Mouse (Mus musculus) mouse embryonic stem cell (cell line): ENCODE measurements around the gene Gm26992.

Source experiments
- in situ Hi-C, 2 experiments: fragments of 300-500 bp; cut with MboI; formaldehyde crosslinking; loops; 1 replicate in 1 of 2; 3 replicates in 1 of 2; pipeline ENCODE4 v1.14.3; 2019 to 2020; ENCODE audit warnings: low sequenced_read_pairs in 2 of 2, low pct_unique_long_range_greater_than_20kb in 1 of 2, mixed read lengths in 1 of 2; ENCODE audit not compliant: unreplicated experiment in 1 of 2

Gene Gm26992

DNA sequence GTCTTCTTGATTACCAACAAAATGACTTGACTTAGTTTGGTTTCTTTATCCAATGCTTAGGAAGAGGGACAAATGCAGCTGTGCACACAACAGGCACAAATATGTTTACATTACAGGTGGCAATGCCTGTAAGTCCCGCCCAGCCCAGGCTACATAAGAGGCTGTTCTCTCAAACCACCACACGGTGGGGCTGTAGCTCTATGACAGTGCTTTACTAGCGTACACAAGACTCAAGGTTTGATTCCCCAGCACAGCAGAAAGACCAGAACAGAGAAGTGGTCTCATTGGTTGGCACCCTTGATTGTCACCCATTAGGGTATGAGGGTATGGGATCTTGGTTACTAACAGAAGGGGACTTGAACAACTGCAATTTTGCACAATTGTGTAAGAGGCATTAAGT, 55.7 kb downstream of the Gm26992 start:
- in situ Hi-C loops, result no loop called here

DNA sequence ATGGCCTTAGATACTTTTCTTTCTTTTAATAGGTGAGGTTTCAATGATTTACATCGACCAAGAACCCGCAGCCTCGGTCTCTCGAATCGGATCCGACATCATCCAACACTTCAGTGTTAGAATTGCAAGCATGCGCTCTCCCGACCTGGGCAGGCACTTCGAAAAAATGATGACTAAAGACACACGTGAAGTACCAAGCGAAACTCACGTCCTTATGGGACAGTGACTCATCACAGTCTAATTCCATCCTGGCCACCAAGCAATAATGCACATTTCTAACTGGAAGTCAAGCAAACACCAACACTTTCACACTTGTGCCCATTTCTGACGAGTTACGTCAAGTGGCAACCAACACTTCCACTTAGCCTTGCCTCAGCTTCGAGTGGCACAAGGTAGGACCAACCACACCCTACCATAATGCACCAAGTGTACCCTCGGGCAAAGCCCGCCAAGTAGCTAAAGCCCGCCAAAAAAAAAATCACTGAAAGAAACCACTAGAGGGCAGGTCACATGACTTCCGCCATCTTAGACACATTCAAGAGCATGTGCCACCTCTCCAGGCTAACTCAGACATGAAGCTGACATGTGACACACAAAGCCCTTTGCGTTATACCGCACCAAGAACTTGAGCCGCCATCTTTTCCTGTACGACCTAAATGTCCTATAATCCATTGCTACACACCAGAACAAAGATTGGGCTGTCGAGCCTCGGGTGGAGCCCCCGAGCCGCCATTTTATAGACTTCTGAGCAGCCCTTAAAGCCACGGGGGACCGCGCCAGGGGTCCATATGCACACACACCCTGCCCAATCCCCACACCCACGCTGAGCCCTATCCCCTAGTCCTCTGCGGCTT, 59.7 kb downstream of the Gm26992 start:
- in situ Hi-C loops, result loop anchor here in 1 of 2 experiments (10.0 kb wide), 1 partner anchor 143 kb away; no protein-coding TSS in a partner anchor

DNA sequence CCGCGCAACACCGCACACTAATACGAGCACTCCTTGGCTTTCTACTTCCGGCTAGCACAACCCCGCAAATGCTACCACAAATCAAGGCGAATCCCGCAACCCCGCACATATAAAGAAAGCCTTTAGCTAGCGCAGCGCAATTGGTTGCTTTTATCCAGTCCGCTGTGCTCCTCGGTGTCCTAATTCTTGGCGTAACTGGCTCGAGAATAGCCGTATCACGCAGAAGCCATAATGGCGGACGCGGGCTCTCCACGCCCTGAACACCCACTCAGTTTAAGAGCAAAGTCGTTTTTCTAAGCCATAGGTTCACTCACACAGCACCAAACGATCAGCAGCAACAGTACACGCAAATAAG, 60.3 kb downstream of the Gm26992 start:
- in situ Hi-C loops, result loop anchor here in 1 of 2 experiments (10.0 kb wide), 1 partner anchor 143 kb away; no protein-coding TSS in a partner anchor

DNA sequence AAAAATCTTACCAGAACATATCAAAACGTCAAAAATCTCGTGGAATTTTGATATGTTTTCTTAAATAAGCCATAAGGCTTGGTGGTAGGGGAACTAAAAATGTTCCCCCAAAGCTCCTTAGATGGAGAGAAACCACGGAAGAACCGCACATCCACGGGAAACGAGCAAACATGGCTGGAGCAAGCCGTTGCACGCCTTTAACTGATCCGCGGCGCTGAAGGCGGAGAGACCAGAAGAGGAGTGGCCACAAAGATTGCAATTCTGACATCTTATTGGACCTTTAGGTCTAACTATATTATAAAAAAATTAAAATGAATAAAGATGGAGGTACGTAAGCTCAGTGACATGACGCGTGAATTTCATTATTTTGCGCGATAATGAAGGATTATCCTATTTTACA, 61.2 kb downstream of the Gm26992 start:
- in situ Hi-C loops, result loop anchor here in 1 of 2 experiments (10.0 kb wide), 1 partner anchor 142 kb away; no protein-coding TSS in a partner anchor

DNA sequence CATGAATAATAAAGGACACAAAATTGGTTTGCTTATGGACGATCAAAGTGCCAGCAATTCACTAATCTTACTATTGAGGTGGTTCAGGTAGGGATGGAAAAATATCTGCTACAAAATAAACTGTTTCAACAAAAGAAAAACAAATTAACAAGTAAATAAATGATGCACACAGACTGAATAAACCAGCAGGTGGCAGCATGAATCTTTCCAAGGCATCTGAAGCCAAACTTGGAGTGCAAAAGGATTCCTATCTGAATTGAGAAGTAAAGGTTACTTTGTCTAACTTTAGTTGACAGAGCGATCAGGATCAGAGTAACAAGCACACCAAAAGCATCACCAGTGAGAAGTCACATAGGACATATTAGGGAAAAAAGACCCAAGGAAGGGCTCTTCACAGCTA, 62.2 kb downstream of the Gm26992 start:
- in situ Hi-C loops, result loop anchor here in 1 of 2 experiments (10.0 kb wide), 1 partner anchor 141 kb away; no protein-coding TSS in a partner anchor

DNA sequence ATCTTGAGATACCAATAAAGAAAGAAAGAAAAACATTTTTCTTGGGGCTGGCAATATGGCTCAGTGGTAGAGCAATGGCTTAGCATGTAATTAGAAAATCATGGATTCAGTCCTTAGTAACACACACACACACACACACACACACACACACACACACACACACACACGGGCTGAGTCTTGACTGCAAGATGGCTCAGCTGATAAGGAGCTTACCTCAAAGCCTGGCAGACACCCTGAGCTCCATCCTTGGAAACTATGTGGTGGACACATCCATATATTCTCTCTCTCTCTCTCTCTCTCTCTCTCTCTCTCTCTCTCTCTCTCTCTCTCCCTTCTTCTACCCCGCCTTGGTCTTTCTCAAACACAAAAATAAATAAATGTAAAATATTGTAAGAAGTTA, 69.0 kb downstream of the Gm26992 start:
- in situ Hi-C loops, result no loop called here

DNA sequence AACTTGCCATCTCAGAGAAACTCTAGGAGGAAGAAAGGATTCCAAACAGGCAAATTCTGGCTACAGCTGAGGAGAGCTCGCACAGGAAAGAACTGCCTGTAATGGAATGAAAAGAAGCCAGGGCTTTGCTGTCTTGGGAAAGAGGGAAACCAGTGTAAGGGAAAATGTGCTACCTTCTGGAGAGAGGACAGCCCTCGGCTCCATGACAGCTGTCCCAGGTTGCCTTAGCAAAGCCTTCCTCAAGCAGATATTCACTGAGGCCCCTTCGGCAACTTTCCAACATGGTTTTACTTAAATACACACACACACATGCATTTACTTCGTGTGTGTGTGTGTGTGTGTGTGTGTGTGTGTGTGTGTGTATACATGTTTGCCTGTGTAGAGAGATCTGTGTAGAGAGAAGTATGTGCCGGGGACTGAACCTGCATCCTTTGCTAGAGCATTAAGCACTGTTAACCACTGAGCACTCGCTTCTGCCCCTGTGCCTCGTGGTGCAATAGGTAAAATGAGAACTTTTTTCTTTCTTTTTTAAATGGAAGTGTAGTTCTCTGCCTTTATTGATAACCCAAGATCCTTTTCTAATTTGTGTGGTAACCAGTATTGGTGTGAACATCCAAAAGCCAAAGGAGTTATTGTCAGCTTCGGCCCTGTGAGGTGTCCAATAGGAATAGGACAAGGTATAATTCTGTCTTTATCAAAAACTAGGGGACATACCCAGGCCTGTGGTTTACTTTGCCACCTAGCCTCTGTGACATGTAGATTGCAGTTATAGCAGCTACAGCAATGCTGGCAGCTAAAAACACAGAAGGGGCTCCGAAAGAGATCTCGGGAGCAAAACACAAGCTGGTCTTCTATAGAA, 70.8 kb downstream of the Gm26992 start:
- in situ Hi-C loops, result no loop called here

DNA sequence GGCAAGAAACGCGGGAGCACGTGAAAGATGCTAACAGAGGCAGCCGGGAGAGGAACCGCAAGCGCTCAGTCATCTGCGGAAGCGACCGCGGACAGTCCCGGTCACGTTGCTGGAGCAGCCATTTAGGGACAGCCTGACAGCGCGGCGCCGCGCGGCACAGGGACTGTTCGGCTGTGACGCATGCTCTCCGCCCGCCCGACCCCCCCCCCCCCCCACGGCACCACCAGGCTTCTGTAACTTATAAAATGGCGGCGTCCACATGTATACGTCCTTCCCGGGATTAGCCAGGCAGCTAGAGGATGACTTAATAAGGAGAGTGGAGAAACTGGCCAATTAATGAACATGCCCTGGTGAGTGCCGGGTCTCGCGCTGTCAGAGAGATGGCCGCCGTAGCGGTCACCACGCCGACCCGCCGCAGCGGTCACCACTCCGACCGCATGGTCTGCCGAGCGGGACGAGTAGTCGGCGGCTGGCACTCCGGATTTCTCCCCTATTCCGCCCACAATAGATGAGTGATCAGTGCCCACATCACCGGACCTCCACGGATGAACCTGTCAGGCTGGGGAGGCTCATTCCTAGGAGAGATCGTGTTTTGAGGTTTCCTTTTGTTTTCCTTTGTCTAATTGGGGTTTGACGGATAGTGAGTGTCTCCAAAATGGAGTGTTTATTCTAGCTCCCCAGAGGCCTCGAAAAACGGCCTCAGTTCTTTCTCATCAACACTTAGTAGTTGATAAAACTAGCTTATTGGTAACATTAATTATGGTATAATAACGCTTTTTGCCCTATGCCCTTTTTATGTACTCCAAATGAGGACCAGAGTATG, 71.8 kb downstream of the Gm26992 start:
- in situ Hi-C loops, result no loop called here

DNA sequence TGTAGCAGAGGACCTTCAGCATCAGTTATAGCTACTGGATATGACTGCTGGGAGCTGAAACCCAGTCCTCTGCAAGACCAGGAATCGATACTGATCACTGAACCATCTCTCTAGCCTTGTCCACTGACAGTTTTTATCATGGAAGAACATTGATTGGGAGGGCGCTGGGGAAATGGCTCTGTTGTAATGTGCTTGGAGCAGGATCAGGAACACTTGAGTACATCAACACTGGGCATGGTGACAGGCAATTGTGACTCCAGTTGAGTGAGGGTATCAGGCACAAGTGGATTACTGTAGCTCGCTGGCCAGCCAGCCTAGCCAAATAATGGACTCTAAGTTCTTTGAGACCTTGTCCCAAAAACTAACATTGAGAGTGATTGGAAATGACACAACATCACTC, 77.6 kb downstream of the Gm26992 start:
- in situ Hi-C loops, result no loop called here

DNA sequence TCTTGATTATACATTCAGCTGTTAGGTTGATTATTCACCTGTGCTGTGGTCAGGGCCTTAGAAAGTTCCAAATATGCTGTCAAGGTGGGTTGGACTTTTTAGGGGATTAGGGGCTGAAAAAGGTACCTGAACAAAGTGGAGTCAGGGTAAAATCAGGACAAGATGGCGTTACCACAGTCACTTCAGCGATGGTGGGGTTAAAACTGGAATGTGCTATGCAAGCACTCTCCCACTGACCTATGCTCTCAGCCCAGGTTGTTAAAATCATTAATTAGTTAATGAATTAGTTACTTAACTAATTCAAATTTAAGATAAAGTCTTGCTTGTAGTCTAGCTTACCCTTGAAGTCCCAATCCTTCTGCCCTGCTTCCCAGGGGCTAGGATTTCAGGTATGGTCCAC, 78.3 kb downstream of the Gm26992 start:
- in situ Hi-C loops, result loop anchor here in 1 of 2 experiments (25.0 kb wide), 1 partner anchor 412 kb away; no protein-coding TSS in a partner anchor

DNA sequence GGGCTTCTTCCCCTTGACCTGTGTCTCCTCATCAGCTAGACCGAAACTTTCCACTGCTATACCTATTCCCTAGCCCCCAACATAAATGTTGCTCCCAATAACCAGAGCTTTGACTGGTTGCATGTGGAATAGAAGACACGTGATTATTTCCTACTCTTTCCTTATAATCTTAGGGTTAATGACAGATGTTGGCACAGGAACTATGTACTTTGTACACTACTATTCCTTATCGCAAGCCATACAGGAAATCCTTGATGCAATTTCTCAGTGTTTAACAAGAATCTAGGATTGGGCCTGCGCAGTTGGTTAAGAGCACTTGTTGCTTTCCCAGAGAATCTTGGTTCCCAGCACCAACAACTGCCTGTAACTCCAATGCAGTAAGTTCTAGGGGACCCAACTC, 86.4 kb downstream of the Gm26992 start:
- in situ Hi-C loops, result loop anchor here in 1 of 2 experiments (25.0 kb wide), 1 partner anchor 404 kb away; no protein-coding TSS in a partner anchor

DNA sequence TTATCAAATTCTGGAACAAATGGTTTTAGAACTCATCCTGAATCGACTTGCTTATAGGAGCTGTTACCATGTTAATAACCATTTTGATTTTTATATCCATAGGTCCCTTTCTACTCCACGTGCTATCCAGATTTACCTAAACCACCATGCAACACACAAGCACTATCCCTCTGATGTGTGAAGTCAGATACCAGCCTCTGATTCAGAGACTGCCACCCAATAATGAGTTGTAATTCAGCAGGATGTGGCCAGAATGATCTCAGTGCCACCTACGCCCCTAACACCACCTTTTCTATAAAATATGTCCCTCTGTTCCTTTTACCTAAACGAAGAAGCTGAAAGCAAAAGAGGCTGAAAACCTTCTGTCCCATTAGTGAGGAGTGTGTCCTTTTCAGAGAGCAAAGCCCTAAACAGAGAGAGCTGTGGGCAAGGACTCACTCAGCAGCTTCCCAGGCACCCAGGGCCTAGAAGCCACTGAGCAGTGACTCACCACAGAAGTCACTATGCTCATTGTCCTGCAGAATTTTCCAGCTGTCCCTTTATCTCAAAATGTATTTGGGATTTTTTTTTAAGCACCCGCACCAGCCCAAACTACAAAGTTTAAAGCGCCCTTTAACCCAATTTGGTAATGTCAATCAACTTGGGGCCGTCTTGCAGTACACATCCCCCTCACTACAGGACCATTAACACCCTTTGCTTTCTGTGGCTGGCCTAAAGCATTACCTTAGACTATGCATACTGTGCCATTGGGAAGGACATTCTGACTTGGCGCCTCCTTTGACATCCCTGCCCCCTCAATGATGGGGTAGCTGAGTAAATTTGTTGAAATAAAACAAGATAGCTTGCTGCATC, 87.6 kb downstream of the Gm26992 start:
- in situ Hi-C loops, result loop anchor here in 1 of 2 experiments (25.0 kb wide), 1 partner anchor 403 kb away; no protein-coding TSS in a partner anchor

DNA sequence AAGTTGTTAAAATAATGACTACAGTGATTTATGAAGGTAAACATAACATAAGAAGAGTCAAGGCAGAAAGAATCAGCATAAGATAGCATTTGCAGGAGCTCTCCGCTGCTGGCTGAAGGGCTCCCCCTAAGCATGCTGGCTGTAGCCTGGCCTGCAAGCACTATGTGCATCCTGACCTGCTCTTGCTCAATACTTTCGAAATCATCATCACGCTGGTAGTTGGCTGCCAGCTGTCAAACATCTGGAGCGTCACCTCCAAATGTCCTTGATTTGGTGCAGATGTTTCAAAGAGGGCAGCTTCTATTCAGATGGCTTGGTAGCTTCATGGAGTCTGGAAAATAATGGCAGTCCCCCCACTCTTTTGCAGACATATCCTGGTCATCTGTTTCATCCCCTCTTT, 93.0 kb downstream of the Gm26992 start:
- in situ Hi-C loops, result loop anchor here in 1 of 2 experiments (25.0 kb wide), 1 partner anchor 398 kb away; no protein-coding TSS in a partner anchor

DNA sequence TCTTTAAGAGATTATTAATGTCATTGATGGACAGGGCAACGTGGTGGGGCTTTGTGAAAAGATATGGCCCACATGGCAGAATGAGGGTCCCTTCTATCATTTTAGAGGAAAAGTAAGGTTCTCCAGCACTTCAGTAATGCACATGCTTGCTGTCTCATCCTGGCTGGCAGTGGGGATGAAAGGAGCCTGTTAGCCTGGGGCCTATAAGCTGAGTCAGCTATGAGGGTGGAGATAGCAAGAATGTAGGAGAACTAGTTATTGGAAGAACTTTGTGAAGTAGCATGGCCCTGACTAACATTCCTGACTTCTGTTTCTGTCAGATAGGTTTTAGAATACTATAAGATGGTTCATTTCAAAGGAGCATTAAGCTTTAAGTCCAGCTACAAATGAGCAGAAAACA, 93.5 kb downstream of the Gm26992 start:
- in situ Hi-C loops, result loop anchor here in 1 of 2 experiments (25.0 kb wide), 1 partner anchor 397 kb away; no protein-coding TSS in a partner anchor

DNA sequence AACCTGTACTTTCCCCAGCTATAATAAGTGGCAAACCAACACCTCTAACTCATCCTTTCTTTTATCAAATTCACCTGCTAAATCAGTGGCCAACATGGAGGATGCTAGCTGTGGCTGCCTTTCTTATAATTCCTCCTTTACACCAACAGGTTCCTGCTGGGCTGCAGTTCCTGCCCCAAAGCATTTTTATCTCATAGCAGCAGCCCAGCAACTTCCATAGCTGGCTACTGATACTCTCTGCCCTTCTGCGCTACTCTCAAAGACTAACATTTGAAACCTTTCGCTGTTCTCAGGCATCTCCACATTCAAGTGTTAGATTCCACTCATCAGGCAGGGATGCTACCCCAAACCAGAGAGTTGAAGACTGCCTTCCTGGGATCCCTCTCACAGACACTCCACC, 97.0 kb downstream of the Gm26992 start:
- in situ Hi-C loops, result loop anchor here in 1 of 2 experiments (25.0 kb wide), 1 partner anchor 394 kb away; no protein-coding TSS in a partner anchor

DNA sequence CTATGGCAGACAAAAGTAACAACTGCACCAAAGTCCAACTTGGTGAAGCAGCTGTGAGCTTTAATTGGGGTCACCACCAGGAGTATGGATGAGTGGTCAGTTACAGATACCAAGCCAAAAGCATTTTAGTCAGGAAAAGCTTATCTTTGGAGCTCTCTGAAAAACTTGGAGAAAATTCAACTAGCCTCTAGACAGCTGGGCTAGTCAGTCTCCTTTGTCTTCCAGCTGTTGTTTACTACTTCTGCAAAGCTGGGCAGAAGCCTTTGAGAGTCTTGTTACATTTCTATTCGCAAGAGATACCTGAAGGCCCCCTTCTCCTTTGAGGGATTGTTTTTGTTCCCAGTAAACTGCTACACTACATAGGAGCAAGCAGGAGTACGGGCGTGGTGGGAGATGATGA, 97.7 kb downstream of the Gm26992 start:
- in situ Hi-C loops, result loop anchor here in 1 of 2 experiments (25.0 kb wide), 1 partner anchor 393 kb away; no protein-coding TSS in a partner anchor

DNA sequence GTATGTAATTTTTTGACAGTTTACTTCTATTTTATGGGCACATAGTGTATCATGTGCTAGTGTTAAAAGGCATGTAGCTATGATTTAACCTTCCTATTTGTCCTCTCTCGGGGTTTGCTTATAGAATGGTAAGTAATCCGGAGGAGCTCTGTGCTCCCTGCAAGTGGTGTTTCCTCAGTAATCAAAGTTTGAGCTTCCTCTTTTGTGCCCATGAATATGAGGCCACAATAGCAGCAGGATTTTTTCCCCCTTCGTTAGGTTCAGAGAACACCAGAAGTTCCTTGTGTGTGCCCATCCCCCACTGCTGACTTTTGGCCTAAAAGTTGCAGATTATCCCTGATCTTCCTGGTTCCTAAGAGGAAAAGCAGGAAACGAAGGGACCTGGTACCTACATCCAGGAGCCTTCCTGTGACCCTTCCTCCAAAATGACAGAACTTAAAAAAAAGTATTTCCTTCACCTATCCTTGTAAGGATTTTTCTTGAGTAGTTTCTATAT, 99.5 kb downstream of the Gm26992 start:
- in situ Hi-C loops, result loop anchor here in 1 of 2 experiments (25.0 kb wide), 1 partner anchor 391 kb away; no protein-coding TSS in a partner anchor
